Mouse (Mus musculus): ENCODE results near the gene Ubtf.
A peak's percentile ranks its signal among the peaks of the same experiment; 100 is the strongest.

The Ubtf gene

GRCm38 (mm10) chr11:102344458-102344857 is 24.9 kb upstream of the Ubtf start:
- no peak for DNase-seq

GRCm38 (mm10) chr11:102342742-102343141 is 23.2 kb upstream of the Ubtf start:
- DNase-seq = no peak

GRCm38 (mm10) chr11:102341101-102341500 is 21.6 kb upstream of the Ubtf start:
- no peak for DNase-seq

GRCm38 (mm10) chr11:102339624-102340023 is 20.1 kb upstream of the Ubtf start:
- DNase-seq = peak; percentile 60

- DNase-seq = peak; percentile 76
Measured at GRCm38 (mm10) chr11:102339195-102339594, 19.7 kb upstream of the Ubtf start.

- DNase-seq = peak; percentile 96
Measured at GRCm38 (mm10) chr11:102338561-102338960, 19.0 kb upstream of the Ubtf start.

- DNase-seq = no peak
Measured at GRCm38 (mm10) chr11:102337921-102338320, 18.4 kb upstream of the Ubtf start.

- no peak for DNase-seq
Measured at GRCm38 (mm10) chr11:102336191-102336590, 16.6 kb upstream of the Ubtf start.

GRCm38 (mm10) chr11:102334973-102335700 is 15.6 kb upstream of the Ubtf start:
- DNase-seq = no peak

GRCm38 (mm10) chr11:102334010-102334409 is 14.5 kb upstream of the Ubtf start:
- DNase-seq = no peak

- DNase-seq = no peak
Measured at GRCm38 (mm10) chr11:102333061-102333460, 13.5 kb upstream of the Ubtf start.

- no peak for DNase-seq
Measured at GRCm38 (mm10) chr11:102331806-102332205, 12.3 kb upstream of the Ubtf start.

GRCm38 (mm10) chr11:102330039-102330438 is 10.5 kb upstream of the Ubtf start:
- DNase-seq = no peak

GRCm38 (mm10) chr11:102329518-102329917 is 10.0 kb upstream of the Ubtf start:
- no peak for DNase-seq

GRCm38 (mm10) chr11:102327839-102328238 is 8.3 kb upstream of the Ubtf start:
- DNase-seq = no peak

- no peak for DNase-seq
Measured at GRCm38 (mm10) chr11:102327250-102327649, 7.7 kb upstream of the Ubtf start.

- DNase-seq = no peak
Measured at GRCm38 (mm10) chr11:102323516-102323915, 4.0 kb upstream of the Ubtf start.

- no peak for DNase-seq
Measured at GRCm38 (mm10) chr11:102321931-102322330, 2.4 kb upstream of the Ubtf start.

- DNase-seq = peak; percentile 80
Measured at GRCm38 (mm10) chr11:102320686-102321005, 1.1 kb upstream of the Ubtf start.

GRCm38 (mm10) chr11:102319941-102320685 is 571 bp upstream of the Ubtf start:
- peak; percentile 88 for DNase-seq

- DNase-seq = peak; percentile 67
Measured at GRCm38 (mm10) chr11:102318576-102319409, 749 bp downstream of the Ubtf start.

- peak; percentile 71 for DNase-seq
Measured at GRCm38 (mm10) chr11:102317901-102318575, 1.5 kb downstream of the Ubtf start.

Measured in cerebellum, adult 8-10 months (tissue).